Mouse (Mus musculus) stomach, embryonic 16.5 days (tissue): ENCODE results near the gene Eif4e1b. TPM values are rescaled to one million over a fixed set of nuclear protein-coding genes. Genes with fewer than 3 reads are reported as not detected.
"Not testable (repeated sequence)": the region's sequence is repeated elsewhere in the genome, so short reads cannot be mapped to it uniquely, and the experiment has no call there.

ENCODE experiments used
- ATAC-seq: fragments of 200-750 bp; cut with Nextera tagmentation; 2 replicates; pipeline ENCODE4 v1.8.0; 2017; ENCODE audit warnings: moderate number of reproducible peaks, moderate TSS enrichment; ENCODE audit not compliant: insufficient read depth, low FRiP score
- H3K27ac ChIP-seq: fragments of 300-500 bp; sonication (generic); 2 replicates; pipeline ENCODE4 v1.5.1; 2014; ENCODE audit warnings: low read length
- H3K27me3 ChIP-seq: fragments of 300-500 bp; sonication (generic); 2 replicates; pipeline ENCODE4 v1.6.1; 2014; ENCODE audit warnings: low read length, control low read depth, mixed read lengths; ENCODE audit not compliant: control insufficient read depth, insufficient read depth
- H3K36me3 ChIP-seq: fragments of 300-500 bp; sonication (generic); 2 replicates; pipeline ENCODE4 v1.6.1; 2014; ENCODE audit warnings: low read length; ENCODE audit not compliant: control insufficient read depth, insufficient read depth
- H3K4me1 ChIP-seq: fragments of 300-500 bp; sonication (generic); 2 replicates; pipeline ENCODE4 v1.6.1; 2014; ENCODE audit warnings: low read length, control low read depth, mixed read lengths; ENCODE audit not compliant: control insufficient read depth, insufficient read depth
- H3K4me2 ChIP-seq: fragments of 300-500 bp; sonication (generic); 2 replicates; pipeline ENCODE4 v1.6.1; 2014; ENCODE audit warnings: low read depth, low read length, mixed read lengths
- H3K4me3 ChIP-seq: fragments of 300-500 bp; sonication (generic); replicated peaks from 2 replicates; pipeline ENCODE4 v1.5.1; 2014; ENCODE audit warnings: mild to moderate bottlenecking, low read length
- H3K9ac ChIP-seq: fragments of 300-500 bp; sonication (generic); 2 replicates; pipeline ENCODE4 v1.6.1; 2014; ENCODE audit warnings: low read length
- H3K9me3 ChIP-seq: fragments of 300-500 bp; sonication (generic); replicated peaks from 2 replicates; pipeline ENCODE4 v1.6.1; 2016; ENCODE audit warnings: low read length, control low read depth; ENCODE audit not compliant: control insufficient read depth
- WGBS: fragments of 180-500 bp; shearing (Covaris S2); extraction: QIAGEN DNeasy Blood & Tissue Kit; methylation state at CpG from one replicate; pipeline ENCODE4 v1.1.7; 2014; 5-methylcytosine and 5-hydroxymethylcytosine counted together
- polyA plus RNA-seq: library from polyadenylated mRNA; unstranded; fragments of >200 nt; fragmentation: Nextera tagmentation; extraction: Ambion mirVana; gene quantifications from 2 replicates; pipeline ENCODE4 v1.2.1, GENCODE M21; 2015

Eif4e1b gene
- polyA plus RNA-seq, 1 experiment from 2014 or later: not detected

- H3K27me3 ChIP-seq: no peaks in the 10 kb centered on the region
- no peak for ATAC-seq
- H3K4me1 ChIP-seq: no peaks in the 10 kb centered on the region
- H3K36me3 ChIP-seq: no peaks in the 10 kb centered on the region
- no peak overlapping the region for H3K4me2 ChIP-seq
- H3K27ac ChIP-seq: no peak overlapping the region
- no peaks in the 10 kb centered on the region for H3K9me3 ChIP-seq
- H3K4me3 ChIP-seq: no peak overlapping the region
- WGBS: 63% methylated on average over 3 of the region's 3 CpGs
- no peak overlapping the region for H3K9ac ChIP-seq
These were observed 3.2 kb upstream of the Eif4e1b start for GRCm38 (mm10) chr13:54780592-54780991.

GRCm38 (mm10) chr13:54781086-54781485 lies 2.7 kb upstream of the Eif4e1b start:
- no peaks in the 10 kb centered on the region for H3K9me3 ChIP-seq
- no peaks in the 10 kb centered on the region for H3K36me3 ChIP-seq
- no peaks in the 10 kb centered on the region for H3K27me3 ChIP-seq
- no peak overlapping the region for H3K9ac ChIP-seq
- no peak overlapping the region for H3K4me3 ChIP-seq
- no peak overlapping the region for H3K27ac ChIP-seq
- H3K4me2 ChIP-seq: no peak overlapping the region
- no peak for ATAC-seq
- no peaks in the 10 kb centered on the region for H3K4me1 ChIP-seq
- WGBS: 86% methylated on average over 3 of the region's 3 CpGs

GRCm38 (mm10) chr13:54783235-54783634 lies 563 bp upstream of the Eif4e1b start:
- H3K27ac ChIP-seq: no peak overlapping the region
- H3K36me3 ChIP-seq: no peaks in the 10 kb centered on the region
- WGBS: 54% methylated on average over 2 of the region's 2 CpGs
- H3K4me2 ChIP-seq: no peak overlapping the region
- ATAC-seq: no peak
- H3K9me3 ChIP-seq: no peaks in the 10 kb centered on the region
- H3K27me3 ChIP-seq: no peaks in the 10 kb centered on the region
- no peak overlapping the region for H3K9ac ChIP-seq
- no peaks in the 10 kb centered on the region for H3K4me1 ChIP-seq
- no peak overlapping the region for H3K4me3 ChIP-seq

- H3K9ac ChIP-seq, H3K9me3 ChIP-seq, H3K4me3 ChIP-seq, ATAC-seq, H3K27me3 ChIP-seq, H3K4me2 ChIP-seq, H3K36me3 ChIP-seq, H3K4me1 ChIP-seq, H3K27ac ChIP-seq: not testable (repeated sequence)
- 49% methylated on average over 2 of the region's 2 CpGs for WGBS
These were observed 3.8 kb downstream of the Eif4e1b start for GRCm38 (mm10) chr13:54787591-54787990.

- Histone ChIP-seq H3K4me1 (peaks cover 6% of the 10 kb centered on the region), H3K9ac (peak within 1 kb of the TSS; percentile 73), H3K9me3 (no peaks in the 10 kb centered on the region), H3K4me3 (peak within 1 kb of the TSS; percentile 68), H3K4me2 (peak within 1 kb of the TSS; percentile 99), H3K27me3 (no peaks in the 10 kb centered on the region; the same call in none of the 2 replicates), H3K36me3 (no peaks in the 10 kb centered on the region), H3K27ac (0 out of 2 replicates have a peak within 1 kb of the TSS, but pooled peaks have one; percentile 19)
- peak; percentile 92 for ATAC-seq
- WGBS: under 1% methylated on average over 48 of the region's 49 CpGs
These were observed 5.2 kb downstream of the Eif4e1b start, which contains the start of gene Tspan17 for GRCm38 (mm10) chr13:54788740-54789560. Gene Tspan17 (plus strand): TSS chr13:54789377.

GRCm38 (mm10) chr13:54789561-54790397 lies 6.0 kb downstream of the Eif4e1b start:
- Histone ChIP-seq H3K27me3 (no peaks in the 10 kb centered on the region; the same call in none of the 2 replicates), H3K4me3 (peak overlapping the region; percentile 68), H3K27ac (0 out of 2 replicates have a peak overlapping the region, but pooled peaks have one; percentile 19), H3K9ac (peak overlapping the region; percentile 73), H3K36me3 (no peaks in the 10 kb centered on the region), H3K4me2 (peak overlapping the region; percentile 99), H3K4me1 (peaks cover 6% of the 10 kb centered on the region), H3K9me3 (no peaks in the 10 kb centered on the region)
- peak; percentile 15; the same call in 1 of the 2 replicates for ATAC-seq
- WGBS: 1% methylated on average over 38 of the region's 38 CpGs

- H3K9me3 ChIP-seq: no peaks in the 10 kb centered on the region
- no peak overlapping the region for H3K4me3 ChIP-seq
- H3K4me1 ChIP-seq: peaks cover 6% of the 10 kb centered on the region
- no peaks in the 10 kb centered on the region; the same call in none of the 2 replicates for H3K27me3 ChIP-seq
- no peak overlapping the region for H3K9ac ChIP-seq
- 19% methylated on average over 21 of the region's 21 CpGs for WGBS
- no peak overlapping the region for H3K27ac ChIP-seq
- ATAC-seq: no peak
- H3K36me3 ChIP-seq: no peaks in the 10 kb centered on the region
- H3K4me2 ChIP-seq: no peak overlapping the region
These were observed 8.7 kb downstream of the Eif4e1b start for GRCm38 (mm10) chr13:54792259-54793230.

- no peak overlapping the region for H3K27ac ChIP-seq
- peaks cover 6% of the 10 kb centered on the region for H3K4me1 ChIP-seq
- H3K9ac ChIP-seq: no peak overlapping the region
- no peaks in the 10 kb centered on the region; the same call in none of the 2 replicates for H3K27me3 ChIP-seq
- no peaks in the 10 kb centered on the region for H3K9me3 ChIP-seq
- H3K36me3 ChIP-seq: no peaks in the 10 kb centered on the region
- WGBS: 66% methylated on average over 16 of the region's 16 CpGs
- no peak overlapping the region for H3K4me3 ChIP-seq
- no peak overlapping the region for H3K4me2 ChIP-seq
- ATAC-seq: no peak
These were observed 10.3 kb downstream of the Eif4e1b start for GRCm38 (mm10) chr13:54794002-54794577.
